Mouse (Mus musculus): ENCODE data around the gene Tkt. TPM values are rescaled to one million over a fixed set of nuclear protein-coding genes. Genes with fewer than 3 reads are reported as not detected.

Gene Tkt
- polyA plus RNA-seq, 1 experiment = 794 TPM

GRCm38 (mm10) chr14:30619982-30620578 is 71.9 kb downstream of the Tkt start:
- no peak overlapping the region for H3K9ac ChIP-seq (ENCODE audit: low read depth, poor library complexity, severe bottlenecking)
- H3K27ac ChIP-seq (ENCODE audit: insufficient read depth, low read length) = no peak overlapping the region
- no peak overlapping the region for H3K4me3 ChIP-seq (ENCODE audit: low read depth, low read length)
- H3K4me1 ChIP-seq (ENCODE audit: control insufficient read depth, insufficient read depth, low read length) = no peaks in the 10 kb centered on the region
- no peaks in the 10 kb centered on the region for H3K9me3 ChIP-seq (replicated peaks; ENCODE audit: control insufficient read depth, insufficient read depth, low read length, poor library complexity, severe bottlenecking)
- TF ChIP-seq CTCF (IDR thresholded peaks at IDR 0.05; ENCODE audit: low read depth, low read length) = no peak
- TF ChIP-seq EP300 (IDR thresholded peaks at IDR 0.05; ENCODE audit: insufficient read depth, low read depth, low read length) = no peak
- no peak for TF ChIP-seq POLR2A (IDR thresholded peaks at IDR 0.05; ENCODE audit: insufficient read depth, low read length)
- no peaks in the 10 kb centered on the region for H3K36me3 ChIP-seq (ENCODE audit: control insufficient read depth, insufficient read depth, low read length, poor library complexity, severe bottlenecking)
- no peaks in the 10 kb centered on the region for H3K27me3 ChIP-seq (ENCODE audit: control insufficient read depth, insufficient read depth, low read length, poor library complexity, severe bottlenecking)

GRCm38 (mm10) chr14:30622130-30622529 is 74.0 kb downstream of the Tkt start:
- Histone ChIP-seq H3K9me3 (replicated peaks; ENCODE audit: control insufficient read depth, insufficient read depth, low read length, poor library complexity, severe bottlenecking) (no peaks in the 10 kb centered on the region), H3K27me3 (ENCODE audit: control insufficient read depth, insufficient read depth, low read length, poor library complexity, severe bottlenecking) (no peaks in the 10 kb centered on the region), H3K27ac (ENCODE audit: insufficient read depth, low read length) (no peak overlapping the region), H3K4me1 (ENCODE audit: control insufficient read depth, insufficient read depth, low read length) (no peaks in the 10 kb centered on the region), H3K9ac (ENCODE audit: low read depth, poor library complexity, severe bottlenecking) (no peak overlapping the region), H3K36me3 (ENCODE audit: control insufficient read depth, insufficient read depth, low read length, poor library complexity, severe bottlenecking) (no peaks in the 10 kb centered on the region), H3K4me3 (ENCODE audit: low read depth, low read length) (no peak overlapping the region)
- TF ChIP-seq EP300 (IDR thresholded peaks at IDR 0.05; ENCODE audit: insufficient read depth, low read depth, low read length) (no peak), POLR2A (IDR thresholded peaks at IDR 0.05; ENCODE audit: insufficient read depth, low read length) (no peak), CTCF (IDR thresholded peaks at IDR 0.05; ENCODE audit: low read depth, low read length) (no peak)

DNA sequence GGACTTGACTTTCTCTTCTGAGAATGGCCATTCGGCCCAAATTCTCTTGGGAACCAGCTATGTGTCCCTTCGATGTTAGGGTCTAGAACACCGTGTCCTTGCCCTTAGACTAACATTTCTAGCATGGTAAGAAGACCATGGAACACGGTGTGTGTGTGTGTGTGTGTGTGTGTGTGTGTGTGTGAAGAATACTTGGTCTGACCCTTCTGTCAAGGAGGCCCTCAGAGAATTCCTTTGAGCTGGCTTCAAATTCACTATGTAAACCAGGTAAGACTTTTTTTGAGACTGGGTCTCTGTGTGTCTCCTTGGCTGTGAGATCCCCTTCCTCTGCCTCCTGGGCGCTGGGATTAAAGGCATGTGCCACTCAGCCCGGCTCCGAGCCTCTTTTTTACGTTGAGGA is 74.4 kb downstream of the Tkt start:
- TF ChIP-seq EP300 (IDR thresholded peaks at IDR 0.05; ENCODE audit: insufficient read depth, low read depth, low read length) (no peak), CTCF (IDR thresholded peaks at IDR 0.05; ENCODE audit: low read depth, low read length) (no peak), POLR2A (IDR thresholded peaks at IDR 0.05; ENCODE audit: insufficient read depth, low read length) (no peak)
- no peaks in the 10 kb centered on the region for H3K36me3 ChIP-seq (ENCODE audit: control insufficient read depth, insufficient read depth, low read length, poor library complexity, severe bottlenecking)
- no peak overlapping the region for H3K27ac ChIP-seq (ENCODE audit: insufficient read depth, low read length)

More for the DNA sequence above, 74.4 kb downstream of the Tkt start:
- no peaks in the 10 kb centered on the region for H3K27me3 ChIP-seq (ENCODE audit: control insufficient read depth, insufficient read depth, low read length, poor library complexity, severe bottlenecking)
- H3K4me1 ChIP-seq (ENCODE audit: control insufficient read depth, insufficient read depth, low read length) = no peaks in the 10 kb centered on the region
- H3K9ac ChIP-seq (ENCODE audit: low read depth, poor library complexity, severe bottlenecking) = no peak overlapping the region
- no peak overlapping the region for H3K4me3 ChIP-seq (ENCODE audit: low read depth, low read length)
- no peaks in the 10 kb centered on the region for H3K9me3 ChIP-seq (replicated peaks; ENCODE audit: control insufficient read depth, insufficient read depth, low read length, poor library complexity, severe bottlenecking)

Other genes starting within 250 kb of the Tkt start
- 52.2 and 54.6 TPM in 2 replicates for gene Dcp1a, start 68.8 kb upstream of the Tkt start, polyA plus RNA-seq (2011; ENCODE audit: insufficient read depth, insufficient read length, low read depth, missing spikeins)
- gene Cacna1d, start 56.9 kb upstream of the Tkt start, polyA plus RNA-seq (2011; ENCODE audit: insufficient read depth, insufficient read length, low read depth, missing spikeins) = 0.18 and 0.24 TPM in 2 replicates
- gene Prkcd, start 77.9 kb downstream of the Tkt start, polyA plus RNA-seq (2011; ENCODE audit: insufficient read depth, insufficient read length, low read depth, missing spikeins) = 46.3 and 47.5 TPM in 2 replicates
- gene Rft1, start 106.0 kb downstream of the Tkt start, polyA plus RNA-seq (2011; ENCODE audit: insufficient read depth, insufficient read length, low read depth, missing spikeins) = 17.0 and 18.1 TPM in 2 replicates
- gene Sfmbt1, start 166.5 kb downstream of the Tkt start, polyA plus RNA-seq (2011; ENCODE audit: insufficient read depth, insufficient read length, low read depth, missing spikeins) = 9.8 and 12.0 TPM in 2 replicates